Mouse (Mus musculus) midbrain, embryonic 15.5 days (tissue): ENCODE data around the gene Wwox. TPM values are rescaled to one million over a fixed set of nuclear protein-coding genes. Genes with fewer than 3 reads are reported as not detected.

Source experiments
- ATAC-seq: fragments of 200-750 bp; cut with Nextera tagmentation; replicated peaks from 2 replicates; pipeline ENCODE4 v1.8.0; 2017; ENCODE audit warnings: moderate TSS enrichment
- H3K27ac ChIP-seq: fragments of 300-500 bp; sonication (generic); 2 replicates; pipeline ENCODE4 v1.5.1; 2015; ENCODE audit warnings: mild to moderate bottlenecking, inconsistent platforms
- H3K27me3 ChIP-seq: fragments of 300-500 bp; sonication (generic); replicated peaks from 2 replicates; pipeline ENCODE4 v1.6.1; 2015; ENCODE audit warnings: inconsistent platforms
- H3K36me3 ChIP-seq: fragments of 300-500 bp; sonication (generic); replicated peaks from 2 replicates; pipeline ENCODE4 v1.6.1; 2015; ENCODE audit warnings: inconsistent platforms
- H3K4me1 ChIP-seq: fragments of 300-500 bp; sonication (generic); 2 replicates; pipeline ENCODE4 v1.6.1; 2015; ENCODE audit warnings: inconsistent platforms
- H3K4me2 ChIP-seq: fragments of 300-500 bp; sonication (generic); 2 replicates; pipeline ENCODE4 v1.6.1; 2015; ENCODE audit warnings: inconsistent platforms, mild to moderate bottlenecking, moderate library complexity
- H3K4me3 ChIP-seq: fragments of 300-500 bp; sonication (generic); 2 replicates; pipeline ENCODE4 v1.5.1; 2015; ENCODE audit warnings: mild to moderate bottlenecking, inconsistent platforms
- H3K9ac ChIP-seq: fragments of 300-500 bp; sonication (generic); 2 replicates; pipeline ENCODE4 v1.6.1; 2015; ENCODE audit warnings: mild to moderate bottlenecking, inconsistent platforms
- H3K9me3 ChIP-seq: fragments of 300-500 bp; sonication (generic); 2 replicates; pipeline ENCODE4 v1.6.1; 2016; ENCODE audit warnings: inconsistent platforms
- WGBS: fragments of 180-500 bp; shearing (Covaris S2); methylation state at CpG from one replicate; pipeline ENCODE4 v1.1.7; 2015; ENCODE audit warnings: mixed read lengths; 5-methylcytosine and 5-hydroxymethylcytosine counted together
- polyA plus RNA-seq: library from polyadenylated mRNA; unstranded; fragments of >200 nt; fragmentation: Nextera tagmentation; extraction: Ambion mirVana; gene quantifications from 2 replicates; pipeline ENCODE4 v1.2.1, GENCODE M21; 2015

Wwox gene
- polyA plus RNA-seq, 1 experiment from 2014 or later = 13.2 TPM

- no peak for ATAC-seq
- Histone ChIP-seq H3K9me3 (no peaks in the 10 kb centered on the region), H3K4me3 (no peak overlapping the region), H3K27me3 (no peaks in the 10 kb centered on the region), H3K9ac (no peak overlapping the region), H3K36me3 (no peaks in the 10 kb centered on the region), H3K4me2 (no peak overlapping the region), H3K4me1 (peaks cover 35% of the 10 kb centered on the region), H3K27ac (no peak overlapping the region; the same call in 1 of the 2 replicates)
- WGBS = 88% methylated on average over 7 of the region's 7 CpGs
Observed at GRCm38 (mm10) chr8:114847666-114848065, 408.2 kb downstream of the Wwox start.

- 54% methylated on average over 9 of the region's 9 CpGs for WGBS
- H3K9me3 ChIP-seq = no peaks in the 10 kb centered on the region
- no peak for ATAC-seq
- no peak overlapping the region for H3K9ac ChIP-seq
- H3K4me1 ChIP-seq = peaks cover 28% of the 10 kb centered on the region
- H3K4me3 ChIP-seq = no peak overlapping the region
- H3K27ac ChIP-seq = no peak overlapping the region
- no peak overlapping the region for H3K4me2 ChIP-seq
- no peaks in the 10 kb centered on the region for H3K36me3 ChIP-seq
- H3K27me3 ChIP-seq = no peaks in the 10 kb centered on the region
Observed at GRCm38 (mm10) chr8:114849461-114849860, 410.0 kb downstream of the Wwox start.

GRCm38 (mm10) chr8:114850014-114850870, 410.8 kb downstream of the Wwox start:
- Histone ChIP-seq H3K9me3 (no peaks in the 10 kb centered on the region), H3K36me3 (no peaks in the 10 kb centered on the region), H3K27me3 (no peaks in the 10 kb centered on the region), H3K4me3 (no peak overlapping the region), H3K27ac (no peak overlapping the region), H3K4me2 (no peak overlapping the region), H3K4me1 (peaks cover 27% of the 10 kb centered on the region), H3K9ac (no peak overlapping the region)
- WGBS = 42% methylated on average over 15 of the region's 15 CpGs
- ATAC-seq = no peak

- ATAC-seq = no peak
- no peak overlapping the region for H3K4me2 ChIP-seq
- no peak overlapping the region for H3K27ac ChIP-seq
- WGBS = 89% methylated on average over 4 of the region's 4 CpGs
- no peak overlapping the region for H3K4me3 ChIP-seq
- no peak overlapping the region for H3K9ac ChIP-seq
- H3K4me1 ChIP-seq = peaks cover 17% of the 10 kb centered on the region
- H3K9me3 ChIP-seq = no peaks in the 10 kb centered on the region
- no peaks in the 10 kb centered on the region for H3K27me3 ChIP-seq
- no peaks in the 10 kb centered on the region for H3K36me3 ChIP-seq
Observed at GRCm38 (mm10) chr8:114853765-114854164, 414.3 kb downstream of the Wwox start.

GRCm38 (mm10) chr8:114855833-114856232, 416.4 kb downstream of the Wwox start:
- ATAC-seq = no peak
- no peak overlapping the region for H3K4me2 ChIP-seq
- 19% methylated on average over 7 of the region's 7 CpGs for WGBS
- no peak overlapping the region for H3K4me3 ChIP-seq
- H3K27me3 ChIP-seq = no peaks in the 10 kb centered on the region
- H3K4me1 ChIP-seq = peaks cover 9% of the 10 kb centered on the region
- H3K27ac ChIP-seq = no peak overlapping the region
- no peaks in the 10 kb centered on the region for H3K9me3 ChIP-seq
- no peak overlapping the region for H3K9ac ChIP-seq
- H3K36me3 ChIP-seq = no peaks in the 10 kb centered on the region

- no peak for ATAC-seq
Observed at GRCm38 (mm10) chr8:114865911-114866310, 426.5 kb downstream of the Wwox start.

GRCm38 (mm10) chr8:114869321-114869720, 429.9 kb downstream of the Wwox start:
- H3K4me2 ChIP-seq = no peak overlapping the region
- no peaks in the 10 kb centered on the region for H3K27me3 ChIP-seq
- 91% methylated on average over 6 of the region's 6 CpGs for WGBS
- no peak for ATAC-seq
- H3K36me3 ChIP-seq = no peaks in the 10 kb centered on the region
- no peak overlapping the region for H3K4me3 ChIP-seq
- no peak overlapping the region for H3K27ac ChIP-seq
- H3K9ac ChIP-seq = no peak overlapping the region
- no peaks in the 10 kb centered on the region for H3K9me3 ChIP-seq
- no peaks in the 10 kb centered on the region for H3K4me1 ChIP-seq

More at GRCm38 (mm10) chr8:114865911-114866310, 426.5 kb downstream of the Wwox start:
- Histone ChIP-seq H3K9me3 (no peaks in the 10 kb centered on the region), H3K9ac (no peak overlapping the region), H3K4me1 (no peaks in the 10 kb centered on the region), H3K36me3 (no peaks in the 10 kb centered on the region), H3K27me3 (no peaks in the 10 kb centered on the region), H3K27ac (no peak overlapping the region), H3K4me3 (no peak overlapping the region), H3K4me2 (no peak overlapping the region)
- 17% methylated on average over 3 of the region's 3 CpGs for WGBS

- no peak overlapping the region for H3K4me3 ChIP-seq
- no peaks in the 10 kb centered on the region for H3K36me3 ChIP-seq
- no peak for ATAC-seq
- H3K4me2 ChIP-seq = no peak overlapping the region
- no peaks in the 10 kb centered on the region for H3K9me3 ChIP-seq
- no peak overlapping the region for H3K27ac ChIP-seq
- H3K27me3 ChIP-seq = no peaks in the 10 kb centered on the region
- no peak overlapping the region for H3K9ac ChIP-seq
- no peaks in the 10 kb centered on the region for H3K4me1 ChIP-seq
- WGBS = 93% methylated on average over 8 of the region's 8 CpGs
Observed at GRCm38 (mm10) chr8:114870410-114870809, 431.0 kb downstream of the Wwox start.

GRCm38 (mm10) chr8:114872491-114872890, 433.0 kb downstream of the Wwox start:
- no peaks in the 10 kb centered on the region for H3K36me3 ChIP-seq
- no peaks in the 10 kb centered on the region for H3K27me3 ChIP-seq
- H3K27ac ChIP-seq = no peak overlapping the region
- ATAC-seq = no peak
- no peak overlapping the region for H3K4me2 ChIP-seq
- 64% methylated on average over 3 of the region's 3 CpGs for WGBS
- H3K4me3 ChIP-seq = no peak overlapping the region
- no peak overlapping the region for H3K9ac ChIP-seq
- H3K4me1 ChIP-seq = 0 out of 2 replicates have a peak, but pooled peaks cover 4% of the 10 kb centered on the region
- H3K9me3 ChIP-seq = no peaks in the 10 kb centered on the region

GRCm38 (mm10) chr8:114875161-114875560, 435.7 kb downstream of the Wwox start:
- WGBS = 83% methylated on average over 5 of the region's 5 CpGs
- Histone ChIP-seq H3K9me3 (no peaks in the 10 kb centered on the region), H3K27me3 (0 out of 2 replicates have a peak, but pooled peaks cover 3% of the 10 kb centered on the region), H3K4me3 (no peak overlapping the region), H3K27ac (no peak overlapping the region), H3K4me1 (0 out of 2 replicates have a peak, but pooled peaks cover 4% of the 10 kb centered on the region), H3K36me3 (no peaks in the 10 kb centered on the region), H3K9ac (no peak overlapping the region), H3K4me2 (no peak overlapping the region)
- ATAC-seq = no peak

GRCm38 (mm10) chr8:114876161-114876611, 436.7 kb downstream of the Wwox start:
- 0 out of 2 replicates have a peak, but pooled peaks cover 3% of the 10 kb centered on the region for H3K27me3 ChIP-seq
- H3K4me2 ChIP-seq = peak overlapping the region; percentile 22; the same call in 1 of the 2 replicates
- 0 out of 2 replicates have a peak, but pooled peaks cover 4% of the 10 kb centered on the region for H3K4me1 ChIP-seq
- H3K9ac ChIP-seq = no peak overlapping the region
- no peak for ATAC-seq
- no peak overlapping the region for H3K27ac ChIP-seq
- 8% methylated on average over 11 of the region's 11 CpGs for WGBS
- H3K9me3 ChIP-seq = no peaks in the 10 kb centered on the region
- no peak overlapping the region for H3K4me3 ChIP-seq
- no peaks in the 10 kb centered on the region for H3K36me3 ChIP-seq

- H3K36me3 ChIP-seq = no peaks in the 10 kb centered on the region
- ATAC-seq = no peak
- H3K4me3 ChIP-seq = no peak overlapping the region
- H3K27ac ChIP-seq = no peak overlapping the region
- H3K9me3 ChIP-seq = no peaks in the 10 kb centered on the region
- H3K4me2 ChIP-seq = no peak overlapping the region
- 37% methylated on average over 9 of the region's 9 CpGs for WGBS
- H3K9ac ChIP-seq = no peak overlapping the region
- 0 out of 2 replicates have a peak, but pooled peaks cover 3% of the 10 kb centered on the region for H3K27me3 ChIP-seq
- 0 out of 2 replicates have a peak, but pooled peaks cover 4% of the 10 kb centered on the region for H3K4me1 ChIP-seq
Observed at GRCm38 (mm10) chr8:114876696-114877206, 437.3 kb downstream of the Wwox start.
